Mouse (Mus musculus): ENCODE measurements around the gene Vinac1. TPM values are rescaled to one million over a fixed set of nuclear protein-coding genes. Genes with fewer than 3 reads are reported as not detected.

Vinac1 gene
- total and polyA plus RNA-seq, 3 experiments: 0.03 TPM; not detected in 2

GRCm38 (mm10) chr2:129056597-129056996 is 8.6 kb upstream of the Vinac1 start:
- Histone ChIP-seq H3K79me2 (ENCODE audit: control insufficient read depth, insufficient read depth, low read length, poor library complexity) (no peaks in the 10 kb centered on the region), H3K36me3 (ENCODE audit: control insufficient read depth in 1 of 2, insufficient read depth in 2 of 2, low read length in 2 of 2) (no peaks in the 10 kb centered on the region), H3K27ac (ENCODE audit: control insufficient read depth, low read depth, low read length) (no peak overlapping the region), H3K4me1 (ENCODE audit: control insufficient read depth in 1 of 2, insufficient read depth in 2 of 2, low read length in 2 of 2) (no peaks in the 10 kb centered on the region), H3K27me3 (ENCODE audit: control insufficient read depth in 1 of 2, insufficient read depth in 2 of 2, low read length in 2 of 2) (peaks cover 2 to 5% of the 10 kb centered on the region in 2 experiments), H3K9ac (ENCODE audit: control insufficient read depth, low read depth, low read length, poor library complexity, severe bottlenecking) (no peak overlapping the region), H3K4me3 (ENCODE audit: control insufficient read depth in 1 of 2, insufficient read depth in 1 of 2, low read depth in 2 of 2, low read length in 2 of 2) (no peak overlapping the region), H3K9me3 (replicated peaks; ENCODE audit: insufficient read depth, low read length) (no peaks in the 10 kb centered on the region)
- DNase-seq (ENCODE audit: low read depth, low spot score): peak; percentile 67
- TF ChIP-seq POLR2AphosphoS2 (IDR thresholded peaks at IDR 0.05; ENCODE audit: low read length): no peak
- TF ChIP-seq CTCF (IDR thresholded peaks at IDR 0.05 in 2 of 3, conservative IDR thresholded peaks at IDR 0.05 in 1 of 3; ENCODE audit: control insufficient read depth in 1 of 3, insufficient read depth in 1 of 3, low read depth in 2 of 3, low read length in 3 of 3, poor library complexity in 1 of 3, severe bottlenecking in 1 of 3): peak; percentile 53 to 74 (median 65)
- no peak for TF ChIP-seq BHLHE40 (IDR thresholded peaks at IDR 0.05; ENCODE audit: borderline replicate concordance, low read depth, low read length)
- TF ChIP-seq RAD21 (IDR thresholded peaks at IDR 0.05; ENCODE audit: low read depth, low read length): peak; percentile 74
- TF ChIP-seq SMC3 (IDR thresholded peaks at IDR 0.05; ENCODE audit: low read depth, low read length): peak; percentile 76
- peak; percentile 73 for TF ChIP-seq ZC3H11A (IDR thresholded peaks at IDR 0.05; ENCODE audit: low read depth, low read length)

- Histone ChIP-seq H3K27me3 (ENCODE audit: control insufficient read depth in 1 of 2, insufficient read depth in 2 of 2, low read length in 2 of 2) (peaks cover 2 to 5% of the 10 kb centered on the region in 2 experiments), H3K9me3 (replicated peaks; ENCODE audit: insufficient read depth, low read length) (no peaks in the 10 kb centered on the region), H3K36me3 (ENCODE audit: control insufficient read depth in 1 of 2, insufficient read depth in 2 of 2, low read length in 2 of 2) (no peaks in the 10 kb centered on the region), H3K9ac (ENCODE audit: control insufficient read depth, low read depth, low read length, poor library complexity, severe bottlenecking) (no peak overlapping the region), H3K79me2 (ENCODE audit: control insufficient read depth, insufficient read depth, low read length, poor library complexity) (no peaks in the 10 kb centered on the region), H3K4me3 (ENCODE audit: control insufficient read depth in 1 of 2, insufficient read depth in 1 of 2, low read depth in 2 of 2, low read length in 2 of 2) (no peak overlapping the region), H3K4me1 (ENCODE audit: control insufficient read depth in 1 of 2, insufficient read depth in 2 of 2, low read length in 2 of 2) (no peaks in the 10 kb centered on the region), H3K27ac (ENCODE audit: control insufficient read depth, low read depth, low read length) (no peak overlapping the region)
- no peak for TF ChIP-seq SIN3A (IDR thresholded peaks at IDR 0.05; ENCODE audit: low read length)
- DNase-seq (ENCODE audit: low read depth, low spot score): no peak
Measured at GRCm38 (mm10) chr2:129055741-129056140, 7.8 kb upstream of the Vinac1 start.

GRCm38 (mm10) chr2:129052451-129052983 is 4.5 kb upstream of the Vinac1 start:
- peaks cover 0 to 2% of the 10 kb centered on the region in 2 experiments; a peak in 2 of 4 replicates for H3K27me3 ChIP-seq (ENCODE audit: control insufficient read depth in 1 of 2, insufficient read depth in 2 of 2, low read length in 2 of 2)
- H3K9ac ChIP-seq (ENCODE audit: control insufficient read depth, low read depth, low read length, poor library complexity, severe bottlenecking): no peak overlapping the region
- no peak for DNase-seq (ENCODE audit: low read depth, low spot score)
- no peak for TF ChIP-seq POLR2AphosphoS2 (IDR thresholded peaks at IDR 0.05; ENCODE audit: low read length)
- no peak for TF ChIP-seq USF1 (IDR thresholded peaks at IDR 0.05; ENCODE audit: low read depth, low read length)
- TF ChIP-seq NELFE (IDR thresholded peaks at IDR 0.05; ENCODE audit: low read depth, low read length): no peak
- no peak for TF ChIP-seq TBP (IDR thresholded peaks at IDR 0.05; ENCODE audit: low read depth, low read length)
- TF ChIP-seq TAL1 (IDR thresholded peaks at IDR 0.05; ENCODE audit: low read length): no peak
- no peak for TF ChIP-seq MAX (IDR thresholded peaks at IDR 0.05; ENCODE audit: low read length)
- TF ChIP-seq HCFC1 (IDR thresholded peaks at IDR 0.05; ENCODE audit: low read depth, low read length): no peak
- no peak for TF ChIP-seq POLR2A (IDR thresholded peaks at IDR 0.05; ENCODE audit: control insufficient read depth in 1 of 2, insufficient read depth in 1 of 2, low read depth in 1 of 2, low read length in 2 of 2, poor library complexity in 1 of 2)
- TF ChIP-seq ZKSCAN1 (IDR thresholded peaks at IDR 0.05; ENCODE audit: low read depth, low read length): no peak
- TF ChIP-seq ELF1 (IDR thresholded peaks at IDR 0.05; ENCODE audit: low read depth, low read length): no peak
- H3K9me3 ChIP-seq (replicated peaks; ENCODE audit: insufficient read depth, low read length): no peaks in the 10 kb centered on the region
- H3K36me3 ChIP-seq (ENCODE audit: control insufficient read depth in 1 of 2, insufficient read depth in 2 of 2, low read length in 2 of 2): no peaks in the 10 kb centered on the region
- no peaks in the 10 kb centered on the region for H3K4me1 ChIP-seq (ENCODE audit: control insufficient read depth in 1 of 2, insufficient read depth in 2 of 2, low read length in 2 of 2)
- no peaks in the 10 kb centered on the region for H3K79me2 ChIP-seq (ENCODE audit: control insufficient read depth, insufficient read depth, low read length, poor library complexity)
- H3K4me3 ChIP-seq (ENCODE audit: control insufficient read depth in 1 of 2, insufficient read depth in 1 of 2, low read depth in 2 of 2, low read length in 2 of 2): no peak overlapping the region
- H3K27ac ChIP-seq (ENCODE audit: control insufficient read depth, low read depth, low read length): no peak overlapping the region

Data from MEL (cell line).